Mouse (Mus musculus): ENCODE results near the gene Miga1. TPM values are rescaled to one million over a fixed set of nuclear protein-coding genes. Genes with fewer than 3 reads are reported as not detected.
"Not testable (repeated sequence)": the region's sequence is repeated elsewhere in the genome, so short reads cannot be mapped to it uniquely, and the experiment has no call there.

Gene Miga1
- polyA plus RNA-seq, 1 experiment from 2014 or later, result 15.7 TPM

- Histone ChIP-seq H3K4me1 (replicated peaks; ENCODE audit: control insufficient read depth, insufficient read depth, low read length) (peaks cover 21% of the 10 kb centered on the region), H3K27me3 (ENCODE audit: control insufficient read depth, insufficient read depth, low read depth, low read length) (no peaks in the 10 kb centered on the region; the same call in 1 of the 2 replicates), H3K4me3 (ENCODE audit: low read length) (peak within 1 kb of the TSS; percentile 70), H3K36me3 (ENCODE audit: control insufficient read depth, insufficient read depth, low read length) (no peaks in the 10 kb centered on the region), H3K27ac (ENCODE audit: low read length) (peak within 1 kb of the TSS; percentile 96), H3K9me3 (ENCODE audit: control insufficient read depth, low read length) (no peaks in the 10 kb centered on the region), H3K9ac (ENCODE audit: low read length) (peak within 1 kb of the TSS; percentile 88), H3K4me2 (ENCODE audit: low read depth, low read length) (peak within 1 kb of the TSS; percentile 89)
- peak; percentile 30 for ATAC-seq (ENCODE audit: low read depth)
- 2% methylated on average over 13 of the region's 13 CpGs for WGBS
These were observed 74.2 kb downstream of the Miga1 start, which contains the start of gene Nexn for GRCm38 (mm10) chr3:152266036-152266421. Gene Nexn (minus strand): TSS chr3:152266350.

- ATAC-seq (ENCODE audit: low read depth), result peak; percentile 91
- peaks cover 21% of the 10 kb centered on the region for H3K4me1 ChIP-seq (replicated peaks; ENCODE audit: control insufficient read depth, insufficient read depth, low read length)
- 1% methylated on average over 62 of the region's 63 CpGs for WGBS
- H3K4me3 ChIP-seq (ENCODE audit: low read length), result peak overlapping the region; percentile 70
- H3K9me3 ChIP-seq (ENCODE audit: control insufficient read depth, low read length), result no peaks in the 10 kb centered on the region
- H3K4me2 ChIP-seq (ENCODE audit: low read depth, low read length), result peak overlapping the region; percentile 89
- H3K9ac ChIP-seq (ENCODE audit: low read length), result peak overlapping the region; percentile 88
- no peaks in the 10 kb centered on the region for H3K36me3 ChIP-seq (ENCODE audit: control insufficient read depth, insufficient read depth, low read length)
- no peaks in the 10 kb centered on the region; the same call in 1 of the 2 replicates for H3K27me3 ChIP-seq (ENCODE audit: control insufficient read depth, insufficient read depth, low read depth, low read length)
- peak overlapping the region; percentile 96 for H3K27ac ChIP-seq (ENCODE audit: low read length)
These were observed 74.7 kb downstream of the Miga1 start for GRCm38 (mm10) chr3:152265351-152266035.

GRCm38 (mm10) chr3:152264830-152265229 lies 75.4 kb downstream of the Miga1 start:
- Histone ChIP-seq H3K4me2 (ENCODE audit: low read depth, low read length) (peak overlapping the region; percentile 89), H3K36me3 (ENCODE audit: control insufficient read depth, insufficient read depth, low read length) (no peaks in the 10 kb centered on the region), H3K4me3 (ENCODE audit: low read length) (peak overlapping the region; percentile 70), H3K9ac (ENCODE audit: low read length) (peak overlapping the region; percentile 88), H3K27ac (ENCODE audit: low read length) (peak overlapping the region; percentile 96), H3K4me1 (replicated peaks; ENCODE audit: control insufficient read depth, insufficient read depth, low read length) (peaks cover 21% of the 10 kb centered on the region), H3K27me3 (ENCODE audit: control insufficient read depth, insufficient read depth, low read depth, low read length) (no peaks in the 10 kb centered on the region; the same call in 1 of the 2 replicates), H3K9me3 (ENCODE audit: control insufficient read depth, low read length) (no peaks in the 10 kb centered on the region)
- ATAC-seq (ENCODE audit: low read depth), result no peak
- 19% methylated on average over 12 of the region's 12 CpGs for WGBS

GRCm38 (mm10) chr3:152264374-152264773 lies 75.8 kb downstream of the Miga1 start:
- Histone ChIP-seq H3K9ac (ENCODE audit: low read length) (peak overlapping the region; percentile 88), H3K4me2 (ENCODE audit: low read depth, low read length) (peak overlapping the region; percentile 89), H3K9me3 (ENCODE audit: control insufficient read depth, low read length) (no peaks in the 10 kb centered on the region), H3K27me3 (ENCODE audit: control insufficient read depth, insufficient read depth, low read depth, low read length) (no peaks in the 10 kb centered on the region; the same call in 1 of the 2 replicates), H3K36me3 (ENCODE audit: control insufficient read depth, insufficient read depth, low read length) (no peaks in the 10 kb centered on the region), H3K4me3 (ENCODE audit: low read length) (peak overlapping the region; percentile 70), H3K4me1 (replicated peaks; ENCODE audit: control insufficient read depth, insufficient read depth, low read length) (peaks cover 21% of the 10 kb centered on the region), H3K27ac (ENCODE audit: low read length) (peak overlapping the region; percentile 96)
- 25% methylated on average over 10 of the region's 10 CpGs for WGBS
- no peak for ATAC-seq (ENCODE audit: low read depth)

GRCm38 (mm10) chr3:152261948-152262347 lies 78.3 kb downstream of the Miga1 start:
- no peaks in the 10 kb centered on the region for H3K36me3 ChIP-seq (ENCODE audit: control insufficient read depth, insufficient read depth, low read length)
- H3K4me2 ChIP-seq (ENCODE audit: low read depth, low read length), result peak overlapping the region; percentile 89
- H3K4me3 ChIP-seq (ENCODE audit: low read length), result peak overlapping the region; percentile 23
- 13% methylated on average over 8 of the region's 8 CpGs for WGBS
- H3K27ac ChIP-seq (ENCODE audit: low read length), result peak overlapping the region; percentile 23
- H3K27me3 ChIP-seq (ENCODE audit: control insufficient read depth, insufficient read depth, low read depth, low read length), result no peaks in the 10 kb centered on the region
- H3K4me1 ChIP-seq (replicated peaks; ENCODE audit: control insufficient read depth, insufficient read depth, low read length), result peaks cover 21% of the 10 kb centered on the region
- no peak for ATAC-seq (ENCODE audit: low read depth)
- peak overlapping the region; percentile 54 for H3K9ac ChIP-seq (ENCODE audit: low read length)
- H3K9me3 ChIP-seq (ENCODE audit: control insufficient read depth, low read length), result no peaks in the 10 kb centered on the region

- no peak for ATAC-seq (ENCODE audit: low read depth)
- Histone ChIP-seq H3K9me3 (ENCODE audit: control insufficient read depth, low read length) (no peaks in the 10 kb centered on the region), H3K36me3 (ENCODE audit: control insufficient read depth, insufficient read depth, low read length) (no peaks in the 10 kb centered on the region), H3K27me3 (ENCODE audit: control insufficient read depth, insufficient read depth, low read depth, low read length) (no peaks in the 10 kb centered on the region), H3K4me1 (replicated peaks; ENCODE audit: control insufficient read depth, insufficient read depth, low read length) (peaks cover 18% of the 10 kb centered on the region), H3K9ac (ENCODE audit: low read length) (peak overlapping the region; percentile 54), H3K27ac (ENCODE audit: low read length) (peak overlapping the region; percentile 23), H3K4me3 (ENCODE audit: low read length) (no peak overlapping the region), H3K4me2 (ENCODE audit: low read depth, low read length) (peak overlapping the region; percentile 89)
- WGBS, result 44% methylated on average over 8 of the region's 8 CpGs
These were observed 78.8 kb downstream of the Miga1 start for GRCm38 (mm10) chr3:152261436-152261835.

GRCm38 (mm10) chr3:152260362-152260761 lies 79.8 kb downstream of the Miga1 start:
- no peaks in the 10 kb centered on the region for H3K27me3 ChIP-seq (ENCODE audit: control insufficient read depth, insufficient read depth, low read depth, low read length)
- H3K9me3 ChIP-seq (ENCODE audit: control insufficient read depth, low read length), result no peaks in the 10 kb centered on the region
- H3K4me2 ChIP-seq (ENCODE audit: low read depth, low read length), result no peak overlapping the region
- no peak overlapping the region for H3K27ac ChIP-seq (ENCODE audit: low read length)
- WGBS, result 98% methylated on average over 1 of the region's 1 CpGs
- H3K9ac ChIP-seq (ENCODE audit: low read length), result no peak overlapping the region
- no peak overlapping the region for H3K4me3 ChIP-seq (ENCODE audit: low read length)
- H3K4me1 ChIP-seq (replicated peaks; ENCODE audit: control insufficient read depth, insufficient read depth, low read length), result peaks cover 14% of the 10 kb centered on the region
- no peaks in the 10 kb centered on the region for H3K36me3 ChIP-seq (ENCODE audit: control insufficient read depth, insufficient read depth, low read length)
- ATAC-seq (ENCODE audit: low read depth), result no peak

GRCm38 (mm10) chr3:152259409-152259808 lies 80.8 kb downstream of the Miga1 start:
- H3K4me2 ChIP-seq (ENCODE audit: low read depth, low read length); H3K9me3 ChIP-seq (ENCODE audit: control insufficient read depth, low read length); H3K36me3 ChIP-seq (ENCODE audit: control insufficient read depth, insufficient read depth, low read length); H3K27me3 ChIP-seq (ENCODE audit: control insufficient read depth, insufficient read depth, low read depth, low read length); H3K9ac ChIP-seq (ENCODE audit: low read length); H3K4me3 ChIP-seq (ENCODE audit: low read length); H3K27ac ChIP-seq (ENCODE audit: low read length): not testable (repeated sequence)
- peak; percentile 60 for ATAC-seq (ENCODE audit: low read depth)
- WGBS, result 25% methylated on average over 8 of the region's 9 CpGs
- peaks cover 14% of the 10 kb centered on the region for H3K4me1 ChIP-seq (replicated peaks; ENCODE audit: control insufficient read depth, insufficient read depth, low read length)

GRCm38 (mm10) chr3:152257528-152257927 lies 82.7 kb downstream of the Miga1 start:
- 91% methylated on average over 3 of the region's 3 CpGs for WGBS
- Histone ChIP-seq H3K4me3 (ENCODE audit: low read length) (no peak overlapping the region), H3K27me3 (ENCODE audit: control insufficient read depth, insufficient read depth, low read depth, low read length) (no peaks in the 10 kb centered on the region), H3K36me3 (ENCODE audit: control insufficient read depth, insufficient read depth, low read length) (no peaks in the 10 kb centered on the region), H3K4me1 (replicated peaks; ENCODE audit: control insufficient read depth, insufficient read depth, low read length) (peaks cover 11% of the 10 kb centered on the region), H3K27ac (ENCODE audit: low read length) (no peak overlapping the region), H3K4me2 (ENCODE audit: low read depth, low read length) (no peak overlapping the region), H3K9me3 (ENCODE audit: control insufficient read depth, low read length) (no peaks in the 10 kb centered on the region), H3K9ac (ENCODE audit: low read length) (no peak overlapping the region)
- ATAC-seq (ENCODE audit: low read depth), result no peak

All from lung, embryonic 16.5 days (tissue).